Mouse (Mus musculus) erythroblast, embryonic 14.5 days (primary cell): ENCODE results near the gene Ppfibp1. TPM values are rescaled to one million over a fixed set of nuclear protein-coding genes. Genes with fewer than 3 reads are reported as not detected.

Experiments
- H3K27me3 ChIP-seq: 2 replicates; pipeline ENCODE4 v1.6.1; 2012; ENCODE audit warnings: inconsistent platforms; ENCODE audit not compliant: control insufficient read depth
- H3K36me3 ChIP-seq: 2 replicates; pipeline ENCODE4 v1.6.1; 2012; ENCODE audit warnings: mild to moderate bottlenecking, inconsistent platforms; ENCODE audit not compliant: control insufficient read depth
- H3K4me1 ChIP-seq: 2 replicates; pipeline ENCODE4 v1.6.1; 2012; ENCODE audit warnings: inconsistent platforms; ENCODE audit not compliant: control insufficient read depth
- H3K4me3 ChIP-seq: replicated peaks from 2 replicates; pipeline ENCODE3; 2012; ENCODE audit warnings: moderate library complexity, mild to moderate bottlenecking, inconsistent platforms
- H3K9me3 ChIP-seq: 2 replicates; pipeline ENCODE4 v1.6.1; 2012; ENCODE audit warnings: low read length, inconsistent platforms, mixed read lengths; ENCODE audit not compliant: control insufficient read depth
- GATA1 ChIP-seq: IDR thresholded peaks from 2 replicates; pipeline ENCODE4 v1.6.1; 2012; ENCODE audit warnings: low read length, inconsistent platforms, mixed read lengths
- TAL1 ChIP-seq: IDR thresholded peaks from 3 replicates; pipeline ENCODE4 v1.6.1; 2012; ENCODE audit warnings: low read length, inconsistent platforms, mixed read lengths
- polyA plus RNA-seq: library from polyadenylated mRNA; stranded (reverse); fragments of >175 nt; gene quantifications from 2 replicates; pipeline ENCODE4 v1.2.3, GENCODE M21; 2012

The Ppfibp1 gene
- polyA plus RNA-seq, 1 experiment = not detected

DNA sequence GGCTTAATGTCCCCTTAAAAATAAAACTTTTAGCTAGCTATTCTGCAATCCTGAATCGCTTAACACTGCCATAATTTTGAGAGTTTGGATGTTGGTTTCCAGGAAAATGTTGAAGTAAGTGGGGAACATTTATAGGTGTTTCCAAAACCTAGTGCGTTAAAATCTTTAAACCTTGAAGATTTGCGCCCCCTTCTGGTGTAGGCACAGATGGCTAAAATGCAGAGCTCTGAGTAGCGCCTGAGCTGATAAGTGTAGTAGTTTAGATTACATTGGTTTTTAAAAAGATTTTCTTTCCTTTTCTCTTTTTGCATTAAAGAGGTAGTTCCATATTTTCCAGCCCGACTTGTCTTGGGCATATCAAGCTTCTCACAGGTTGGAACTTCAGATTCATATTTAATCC, 105.9 kb downstream of the Ppfibp1 start:
- Histone ChIP-seq H3K36me3 (no peaks in the 10 kb centered on the region; the same call in 1 of the 2 replicates), H3K4me1 (no peaks in the 10 kb centered on the region), H3K27me3 (no peaks in the 10 kb centered on the region), H3K9me3 (no peaks in the 10 kb centered on the region), H3K4me3 (no peak overlapping the region)
- TF ChIP-seq GATA1 = no peak
- TF ChIP-seq TAL1 = no peak

DNA sequence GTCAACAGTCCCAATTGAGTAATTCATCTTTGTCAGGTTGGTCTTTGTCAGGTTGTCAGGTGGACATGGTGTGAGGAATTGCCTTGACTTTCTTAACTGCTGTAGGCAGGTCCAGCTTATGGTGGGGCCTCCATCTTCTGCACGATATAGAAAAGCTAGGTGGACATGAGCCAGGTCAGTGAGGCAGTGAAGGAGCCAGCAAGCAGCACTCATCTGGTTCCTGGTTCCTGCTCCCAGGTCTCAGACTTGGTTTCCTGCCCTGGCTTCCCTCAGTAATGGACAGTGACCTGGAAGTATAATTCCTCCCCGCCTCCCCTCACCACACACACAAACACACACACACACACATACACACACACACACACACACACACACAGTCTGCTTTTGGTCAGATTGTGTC, 107.1 kb downstream of the Ppfibp1 start:
- Histone ChIP-seq H3K4me1 (no peaks in the 10 kb centered on the region), H3K27me3 (no peaks in the 10 kb centered on the region), H3K4me3 (no peak overlapping the region), H3K9me3 (no peaks in the 10 kb centered on the region), H3K36me3 (no peaks in the 10 kb centered on the region; the same call in 1 of the 2 replicates)
- TF ChIP-seq GATA1 (no peak), TAL1 (no peak)

GRCm38 (mm10) chr6:146995878-146996277, 107.6 kb downstream of the Ppfibp1 start:
- Histone ChIP-seq H3K4me3 (no peak overlapping the region), H3K4me1 (no peaks in the 10 kb centered on the region), H3K9me3 (no peaks in the 10 kb centered on the region), H3K36me3 (no peaks in the 10 kb centered on the region; the same call in 1 of the 2 replicates), H3K27me3 (no peaks in the 10 kb centered on the region)
- TF ChIP-seq TAL1 (no peak), GATA1 (no peak)

DNA sequence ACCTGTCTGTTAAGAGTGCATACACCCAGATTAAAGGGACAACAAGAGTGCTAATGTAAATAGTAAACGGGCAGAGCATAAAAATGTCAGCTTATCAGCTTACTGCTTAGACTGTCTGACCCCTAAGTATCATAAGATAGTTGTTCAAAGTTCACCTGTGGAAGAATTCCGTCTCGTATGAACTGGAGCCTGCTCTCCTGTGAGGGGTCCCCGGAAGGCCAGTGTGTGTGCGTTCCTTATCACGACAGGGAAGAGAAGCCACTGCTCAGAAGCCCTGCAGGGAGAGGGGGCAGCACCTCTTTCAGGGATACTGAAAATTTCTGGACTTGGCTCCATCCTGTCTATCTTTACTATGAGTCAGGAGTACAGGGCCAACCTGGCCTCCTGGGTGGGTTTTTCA, 108.7 kb downstream of the Ppfibp1 start:
- H3K27me3 ChIP-seq = no peaks in the 10 kb centered on the region
- H3K4me1 ChIP-seq = no peaks in the 10 kb centered on the region
- H3K9me3 ChIP-seq = no peaks in the 10 kb centered on the region
- no peak for TF ChIP-seq TAL1
- TF ChIP-seq GATA1 = no peak
- no peaks in the 10 kb centered on the region; the same call in 1 of the 2 replicates for H3K36me3 ChIP-seq
- H3K4me3 ChIP-seq = no peak overlapping the region

DNA sequence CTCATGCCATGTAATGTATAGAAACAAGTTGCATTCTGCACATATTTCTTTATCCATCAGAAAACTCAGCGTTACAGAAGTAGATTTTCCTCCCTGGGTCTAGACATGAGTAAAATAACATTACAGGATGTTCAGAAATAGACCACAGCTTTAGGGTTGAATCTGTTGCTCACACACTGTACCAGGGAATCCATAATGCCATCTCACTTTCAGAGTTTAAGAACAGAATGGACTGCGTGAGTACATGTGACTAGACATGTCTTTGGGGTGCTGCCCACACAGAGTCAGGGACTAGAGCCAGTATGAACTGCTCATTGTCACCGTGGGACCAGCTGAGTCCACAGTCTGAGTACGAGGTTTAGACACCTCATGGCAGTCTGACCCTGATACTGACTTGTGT, 110.4 kb downstream of the Ppfibp1 start:
- Histone ChIP-seq H3K9me3 (no peaks in the 10 kb centered on the region), H3K4me3 (no peak overlapping the region), H3K4me1 (no peaks in the 10 kb centered on the region), H3K36me3 (no peaks in the 10 kb centered on the region; the same call in 1 of the 2 replicates), H3K27me3 (no peaks in the 10 kb centered on the region)
- TF ChIP-seq TAL1 = no peak
- no peak for TF ChIP-seq GATA1

GRCm38 (mm10) chr6:146999302-146999701, 111.0 kb downstream of the Ppfibp1 start:
- H3K36me3 ChIP-seq = no peaks in the 10 kb centered on the region; the same call in 1 of the 2 replicates
- TF ChIP-seq TAL1 (no peak), GATA1 (no peak)
- no peaks in the 10 kb centered on the region for H3K4me1 ChIP-seq
- H3K9me3 ChIP-seq = no peaks in the 10 kb centered on the region
- H3K27me3 ChIP-seq = no peaks in the 10 kb centered on the region
- H3K4me3 ChIP-seq = no peak overlapping the region

- Histone ChIP-seq H3K4me3 (no peak overlapping the region), H3K27me3 (no peaks in the 10 kb centered on the region), H3K36me3 (no peaks in the 10 kb centered on the region; the same call in 1 of the 2 replicates), H3K9me3 (no peaks in the 10 kb centered on the region), H3K4me1 (no peaks in the 10 kb centered on the region)
- no peak for TF ChIP-seq TAL1
- no peak for TF ChIP-seq GATA1
These were observed 111.5 kb downstream of the Ppfibp1 start for GRCm38 (mm10) chr6:146999755-147000154.

GRCm38 (mm10) chr6:147008148-147008547, 119.9 kb downstream of the Ppfibp1 start:
- peaks cover 2% of the 10 kb centered on the region; the same call in 1 of the 2 replicates for H3K36me3 ChIP-seq

DNA sequence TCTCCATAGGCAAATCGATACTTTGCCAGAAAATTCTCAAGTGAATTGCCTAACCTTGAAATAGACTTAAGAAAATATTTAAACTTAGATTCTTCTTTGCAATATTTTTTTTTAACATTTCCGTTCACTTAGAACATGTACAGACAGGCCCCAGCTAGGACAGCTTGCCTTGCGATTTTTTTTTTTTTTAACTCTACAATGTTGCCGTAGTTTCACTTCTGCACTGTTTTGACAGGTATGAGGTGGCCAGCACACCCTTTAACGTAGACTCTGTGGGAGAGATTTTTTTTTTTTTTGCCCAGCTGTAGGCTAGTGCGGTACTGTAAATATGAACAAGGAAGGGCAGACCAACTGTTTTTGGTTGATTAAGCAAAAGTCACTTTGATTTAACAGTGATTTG, 122.1 kb downstream of the Ppfibp1 start:
- H3K27me3 ChIP-seq = no peaks in the 10 kb centered on the region
- no peak overlapping the region for H3K4me3 ChIP-seq
- no peaks in the 10 kb centered on the region for H3K4me1 ChIP-seq
- H3K36me3 ChIP-seq = peaks cover 2% of the 10 kb centered on the region; the same call in 1 of the 2 replicates
- TF ChIP-seq GATA1 (no peak), TAL1 (no peak)
- H3K9me3 ChIP-seq = no peaks in the 10 kb centered on the region

More at GRCm38 (mm10) chr6:147008148-147008547, 119.9 kb downstream of the Ppfibp1 start:
- no peak for TF ChIP-seq TAL1
- TF ChIP-seq GATA1 = no peak
- Histone ChIP-seq H3K4me3 (no peak overlapping the region), H3K9me3 (no peaks in the 10 kb centered on the region), H3K27me3 (no peaks in the 10 kb centered on the region), H3K4me1 (no peaks in the 10 kb centered on the region)
